Comparison of ENCODE assay signal across 8 mouse cellular contexts in the genomic region with DNA sequence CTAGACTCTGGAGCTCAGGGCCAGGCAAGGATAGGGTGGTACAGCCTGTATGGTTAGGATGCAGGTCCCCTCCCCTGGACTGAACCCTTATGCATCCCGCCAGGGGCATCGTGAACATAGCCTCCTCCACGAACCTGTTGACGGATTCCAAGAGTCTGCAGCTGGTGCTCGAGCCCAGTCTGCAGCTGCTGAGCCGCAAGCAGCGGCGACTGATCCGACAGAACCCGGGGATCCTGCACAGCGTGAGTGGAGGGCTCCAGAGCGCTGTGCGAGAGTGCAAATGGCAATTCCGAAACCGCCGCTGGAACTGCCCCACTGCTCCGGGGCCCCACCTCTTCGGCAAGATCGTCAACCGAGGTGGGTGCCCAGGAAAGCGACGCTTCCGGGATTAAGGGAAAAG. TPM values are rescaled to one million over a fixed set of nuclear protein-coding genes. Genes with fewer than 3 reads are reported as not detected.
DNase-seq lines count a peak whose midpoint lies in the region; ATAC-seq lines count a peak whose summit lies in the region.
"Had no signal": no experiment of that assay in that cellular context is flagged by ENCODE, and none has a peak within 500 bp of the region (broad histone marks: within the 10 kb centered on the region; RNA-seq: fewer than 3 reads in every experiment).

No protein-coding gene starts in this region.

- no peak for DNase-seq in liver, embryonic 13.5 days
- no peak for DNase-seq in liver
- no peak for DNase-seq in intestine, embryonic 14.5 days (ENCODE audit: low spot score)
- no peak for DNase-seq in urinary bladder, postnatal 25 days (ENCODE audit: low spot score)
- no peak for DNase-seq in layer of hippocampus, adult 9-11 months
- DNase-seq: kidney, postnatal 36 days had no signal

- peak overlapping the region; percentile 14; the same call in 1 of the 2 replicates for H3K4me3 ChIP-seq in liver, embryonic 13.5 days (replicated peaks)
- peak overlapping the region; percentile 28 for H3K4me3 ChIP-seq in embryonic facial prominence, embryonic 15.5 days (replicated peaks)
- peak overlapping the region; percentile 18; the same call in 1 of the 2 replicates for H3K4me3 ChIP-seq in intestine, embryonic 14.5 days (ENCODE audit: low read depth, low read length)
- peak overlapping the region; percentile 16; the same call in 1 of the 2 replicates for H3K4me3 ChIP-seq in neural tube, embryonic 14.5 days (ENCODE audit: low read depth, low read length)

- peaks cover 99% of the 10 kb centered on the region for H3K27me3 ChIP-seq in liver, embryonic 13.5 days
- peaks cover 89% of the 10 kb centered on the region for H3K27me3 ChIP-seq in embryonic facial prominence, embryonic 15.5 days
- peaks cover 87% of the 10 kb centered on the region for H3K27me3 ChIP-seq in intestine, embryonic 14.5 days (replicated peaks; ENCODE audit: control insufficient read depth, insufficient read depth, low read length)
- H3K27me3 ChIP-seq in neural tube, embryonic 14.5 days (ENCODE audit: control insufficient read depth, insufficient read depth, low read length): peaks cover 76% of the 10 kb centered on the region

- no peaks in the 10 kb centered on the region; the same call in 1 of the 2 replicates for H3K9me3 ChIP-seq in liver, embryonic 13.5 days (replicated peaks)
- no peaks in the 10 kb centered on the region for H3K9me3 ChIP-seq in embryonic facial prominence, embryonic 15.5 days (replicated peaks)
- no peaks in the 10 kb centered on the region for H3K9me3 ChIP-seq in intestine, embryonic 14.5 days (ENCODE audit: control insufficient read depth, low read length)
- H3K9me3 ChIP-seq in neural tube, embryonic 14.5 days (ENCODE audit: control insufficient read depth, low read length): no peaks in the 10 kb centered on the region

- H3K9ac ChIP-seq in liver, embryonic 13.5 days: no peak overlapping the region
- H3K9ac ChIP-seq in embryonic facial prominence, embryonic 15.5 days: no peak overlapping the region
- no peak overlapping the region for H3K9ac ChIP-seq in intestine, embryonic 14.5 days (ENCODE audit: low read length)
- H3K9ac ChIP-seq in neural tube, embryonic 14.5 days (replicated peaks; ENCODE audit: low read depth, low read length): no peak overlapping the region

- H3K36me3 ChIP-seq in liver, embryonic 13.5 days: no peaks in the 10 kb centered on the region
- H3K36me3 ChIP-seq in embryonic facial prominence, embryonic 15.5 days: no peaks in the 10 kb centered on the region
- no peaks in the 10 kb centered on the region for H3K36me3 ChIP-seq in intestine, embryonic 14.5 days (ENCODE audit: control insufficient read depth, insufficient read depth, low read length)
- H3K36me3 ChIP-seq in neural tube, embryonic 14.5 days (ENCODE audit: control insufficient read depth, insufficient read depth, low read length): no peaks in the 10 kb centered on the region

- 2% methylated on average over 23 of the region's 23 CpGs for WGBS in liver, embryonic 13.5 days (ENCODE audit: insufficient replicate concordance)
- WGBS in embryonic facial prominence, embryonic 15.5 days: under 1% methylated on average over 23 of the region's 23 CpGs
- WGBS in intestine, embryonic 14.5 days: under 1% methylated on average over 23 of the region's 23 CpGs
- under 1% methylated on average over 23 of the region's 23 CpGs for WGBS in neural tube, embryonic 14.5 days

- no peak overlapping the region for H3K27ac ChIP-seq in liver, embryonic 13.5 days
- H3K27ac ChIP-seq in embryonic facial prominence, embryonic 15.5 days (replicated peaks): no peak overlapping the region
- H3K27ac ChIP-seq in intestine, embryonic 14.5 days (ENCODE audit: low read depth): no peak overlapping the region
- no peak overlapping the region for H3K27ac ChIP-seq in neural tube, embryonic 14.5 days (ENCODE audit: low read depth, low read length)

- no peak for ATAC-seq in liver, embryonic 13.5 days (ENCODE audit: low read depth)
- no peak for ATAC-seq in embryonic facial prominence, embryonic 15.5 days (ENCODE audit: insufficient number of reproducible peaks, low FRiP score, low TSS enrichment, low read depth)
- no peak for ATAC-seq in intestine, embryonic 14.5 days (replicated peaks; ENCODE audit: low FRiP score, low TSS enrichment, low read depth)
- no peak for ATAC-seq in neural tube, embryonic 14.5 days (ENCODE audit: low read depth)

- no peak overlapping the region for H3K4me2 ChIP-seq in liver, embryonic 13.5 days
- peak overlapping the region; percentile 44 for H3K4me2 ChIP-seq in embryonic facial prominence, embryonic 15.5 days (replicated peaks)
- H3K4me2 ChIP-seq in intestine, embryonic 14.5 days (ENCODE audit: low read length): peak overlapping the region; percentile 31
- no peak overlapping the region for H3K4me2 ChIP-seq in neural tube, embryonic 14.5 days (ENCODE audit: low read depth, low read length)

- peaks cover 18% of the 10 kb centered on the region for H3K4me1 ChIP-seq in liver, embryonic 13.5 days (replicated peaks)
- H3K4me1 ChIP-seq in embryonic facial prominence, embryonic 15.5 days: peaks cover 35% of the 10 kb centered on the region
- H3K4me1 ChIP-seq in intestine, embryonic 14.5 days (replicated peaks; ENCODE audit: control insufficient read depth, insufficient read depth, low read length): peaks cover 10% of the 10 kb centered on the region
- H3K4me1 ChIP-seq in neural tube, embryonic 14.5 days (ENCODE audit: control insufficient read depth, insufficient read depth, low read length): peaks cover 10% of the 10 kb centered on the region; the same call in 1 of the 2 replicates

RNA-seq across cellular contexts. Expression of gene Wnt1, which starts 1.1 kb away (rescaled TPM):
- not detected in 2 replicates for polyA plus RNA-seq in liver, embryonic 13.5 days (2015; fragmentation: Nextera tagmentation; extraction: Ambion mirVana)
- polyA plus RNA-seq in embryonic facial prominence, embryonic 15.5 days (2015; fragmentation: Nextera tagmentation; extraction: Ambion mirVana): 0.07 TPM in 1 of 2 replicates, not detected in the other
- not detected in 2 replicates for polyA plus RNA-seq in intestine, embryonic 14.5 days (2014; fragmentation: Nextera tagmentation; extraction: Ambion mirVana)
- polyA plus RNA-seq in neural tube, embryonic 14.5 days (2014; fragmentation: Nextera tagmentation; extraction: Ambion mirVana): 1.9 and 3.9 TPM in 2 replicates

RNA-seq across cellular contexts. Expression of gene Wnt10b, which starts 12.8 kb away (rescaled TPM):
- polyA plus RNA-seq in liver, embryonic 13.5 days (2015; fragmentation: Nextera tagmentation; extraction: Ambion mirVana): not detected in 2 replicates
- polyA plus RNA-seq in embryonic facial prominence, embryonic 15.5 days (2015; fragmentation: Nextera tagmentation; extraction: Ambion mirVana): 6.0 and 8.0 TPM in 2 replicates
- 0.12 TPM in 1 of 2 replicates, not detected in the other for polyA plus RNA-seq in intestine, embryonic 14.5 days (2014; fragmentation: Nextera tagmentation; extraction: Ambion mirVana)
- 0.19 TPM in 1 of 2 replicates, not detected in the other for polyA plus RNA-seq in neural tube, embryonic 14.5 days (2014; fragmentation: Nextera tagmentation; extraction: Ambion mirVana)

RNA-seq across cellular contexts. Expression of gene Ddn, which starts 18.5 kb away (rescaled TPM):
- polyA plus RNA-seq in liver, embryonic 13.5 days (2015; fragmentation: Nextera tagmentation; extraction: Ambion mirVana): not detected in 2 replicates
- 0.04 and 0.05 TPM in 2 replicates for polyA plus RNA-seq in embryonic facial prominence, embryonic 15.5 days (2015; fragmentation: Nextera tagmentation; extraction: Ambion mirVana)
- polyA plus RNA-seq in intestine, embryonic 14.5 days (2014; fragmentation: Nextera tagmentation; extraction: Ambion mirVana): not detected in 2 replicates
- polyA plus RNA-seq in neural tube, embryonic 14.5 days (2014; fragmentation: Nextera tagmentation; extraction: Ambion mirVana): 0.44 and 0.54 TPM in 2 replicates

RNA-seq across cellular contexts. Expression of gene Arf3, which starts 27.7 kb away (rescaled TPM):
- polyA plus RNA-seq in liver, embryonic 13.5 days (2015; fragmentation: Nextera tagmentation; extraction: Ambion mirVana): 11.9 and 13.8 TPM in 2 replicates
- 52.6 and 53.3 TPM in 2 replicates for polyA plus RNA-seq in embryonic facial prominence, embryonic 15.5 days (2015; fragmentation: Nextera tagmentation; extraction: Ambion mirVana)
- 34.6 and 37.1 TPM in 2 replicates for polyA plus RNA-seq in intestine, embryonic 14.5 days (2014; fragmentation: Nextera tagmentation; extraction: Ambion mirVana)
- 66.3 and 77.2 TPM in 2 replicates for polyA plus RNA-seq in neural tube, embryonic 14.5 days (2014; fragmentation: Nextera tagmentation; extraction: Ambion mirVana)

RNA-seq across cellular contexts. Expression of gene Prkag1, which starts 40.6 kb away (rescaled TPM):
- 116 and 117 TPM in 2 replicates for polyA plus RNA-seq in liver, embryonic 13.5 days (2015; fragmentation: Nextera tagmentation; extraction: Ambion mirVana)
- polyA plus RNA-seq in embryonic facial prominence, embryonic 15.5 days (2015; fragmentation: Nextera tagmentation; extraction: Ambion mirVana): 90.5 and 91.9 TPM in 2 replicates
- polyA plus RNA-seq in intestine, embryonic 14.5 days (2014; fragmentation: Nextera tagmentation; extraction: Ambion mirVana): 77.0 and 77.3 TPM in 2 replicates
- 57.7 and 61.6 TPM in 2 replicates for polyA plus RNA-seq in neural tube, embryonic 14.5 days (2014; fragmentation: Nextera tagmentation; extraction: Ambion mirVana)

Comparison
In these comparisons a context has a peak if more than half of its experiments do, and no peak if none do; other contexts are left out.
1. H3K4me2 ChIP-seq: peak in embryonic facial prominence, embryonic 15.5 days (single experiment) and intestine, embryonic 14.5 days (single experiment); none in liver, embryonic 13.5 days (single experiment) and neural tube, embryonic 14.5 days (single experiment).
2. Peak in every context shown above with its lines, with median percentiles within 50 percentile points of each other: H3K4me3 ChIP-seq.